Mouse (Mus musculus) cortical plate, adult 2 months (tissue): ENCODE measurements around the gene Zfp524.

Source experiments
- CTCF ChIP-seq: fragments of 200-500 bp; IDR thresholded peaks from 2 replicates; pipeline ENCODE4 v1.5.1; 2011; ENCODE audit warnings: mild to moderate bottlenecking, control low read depth, low read length; ENCODE audit not compliant: insufficient read depth; ENCODE audit errors: extremely low read depth
- POLR2A ChIP-seq: fragments of 200-500 bp; IDR thresholded peaks from 2 replicates; pipeline ENCODE4 v1.6.1; 2011; ENCODE audit warnings: mild to moderate bottlenecking, low read length, control low read depth; ENCODE audit not compliant: insufficient read depth; ENCODE audit errors: extremely low read depth

DNA sequence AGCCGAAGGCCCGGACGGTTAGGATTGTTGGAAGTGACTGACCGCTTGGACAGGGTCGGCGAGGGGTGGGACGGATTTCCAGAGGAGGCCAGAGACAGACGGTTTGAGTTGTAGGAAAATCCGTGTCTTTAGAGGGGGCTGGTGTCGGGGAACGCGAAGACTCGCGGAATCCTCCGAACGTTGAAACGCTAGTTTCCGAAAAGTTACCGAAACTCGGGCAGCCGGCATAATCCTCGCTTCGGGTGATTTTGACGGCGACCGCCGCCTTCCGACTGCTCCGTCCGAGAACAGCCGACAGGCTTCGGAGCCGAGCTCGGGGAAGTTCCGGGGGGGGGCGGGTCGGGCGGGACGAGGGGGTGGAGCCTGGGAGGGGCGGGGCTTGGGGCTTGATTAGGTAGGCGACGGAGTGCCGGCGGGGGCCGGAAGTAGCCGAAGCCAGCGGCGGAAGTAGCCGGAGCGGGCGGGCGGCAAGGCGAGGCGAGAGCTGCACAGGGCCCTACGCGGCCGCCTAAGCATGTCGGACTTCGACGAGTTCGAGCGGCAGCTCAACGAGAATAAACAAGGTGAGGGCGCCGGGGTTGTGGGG, 47.7 kb downstream of the Zfp524 start, which contains the start of gene U2af2:
- TF ChIP-seq POLR2A (peak; percentile 38; the same call in 1 of the 2 replicates), CTCF (no peak)
